Mouse (Mus musculus): Measurements from ENCODE around the gene Coq9.
A peak's percentile ranks its signal among the peaks of the same experiment; 100 is the strongest.

DNA sequence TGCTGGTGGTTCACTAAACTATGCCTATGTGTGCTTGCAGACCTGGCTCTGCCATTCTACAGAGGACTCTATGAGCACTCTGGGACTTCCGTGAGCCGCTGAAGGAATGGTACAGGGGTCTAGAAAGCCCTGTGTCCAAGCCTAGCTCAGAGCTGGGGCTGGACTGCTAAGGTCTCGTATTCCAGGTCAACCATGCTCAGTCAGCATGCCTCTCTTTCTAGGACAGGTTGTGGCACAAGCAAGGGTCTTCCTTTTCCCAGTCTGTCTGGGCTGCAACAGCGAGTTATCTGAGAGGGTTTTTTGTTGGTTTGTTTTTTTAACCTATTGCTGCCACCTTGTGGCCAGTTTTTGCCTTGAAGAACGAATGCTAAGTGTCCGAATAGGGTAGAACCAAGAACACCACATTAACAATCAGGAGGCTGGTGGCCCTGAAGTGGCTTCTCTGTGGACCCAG is 25.4 kb upstream of the Coq9 start:
- TF ChIP-seq CTCF (IDR thresholded peaks at IDR 0.05; ENCODE audit: control insufficient read depth, insufficient read depth, low read length) (peak; percentile 30; the same call in 1 of the 2 replicates), POLR2A (IDR thresholded peaks at IDR 0.05; ENCODE audit: borderline replicate concordance, control insufficient read depth, low read depth, low read length) (no peak)

All from bone marrow, adult 2 months (tissue).